Mouse (Mus musculus) spleen, adult 18-20 months (tissue): Measurements from ENCODE around the gene Cpne9.
"Not testable (repeated sequence)": the region's sequence is repeated elsewhere in the genome, so short reads cannot be mapped to it uniquely, and the experiment has no call there.

Experiments
- DNase-seq, 2 experiments: peaks; one replicate each; pipeline ENCODE4 v3.0.0; 2022; ENCODE audit warnings: mixed read lengths in 2 of 2

Gene Cpne9

DNA sequence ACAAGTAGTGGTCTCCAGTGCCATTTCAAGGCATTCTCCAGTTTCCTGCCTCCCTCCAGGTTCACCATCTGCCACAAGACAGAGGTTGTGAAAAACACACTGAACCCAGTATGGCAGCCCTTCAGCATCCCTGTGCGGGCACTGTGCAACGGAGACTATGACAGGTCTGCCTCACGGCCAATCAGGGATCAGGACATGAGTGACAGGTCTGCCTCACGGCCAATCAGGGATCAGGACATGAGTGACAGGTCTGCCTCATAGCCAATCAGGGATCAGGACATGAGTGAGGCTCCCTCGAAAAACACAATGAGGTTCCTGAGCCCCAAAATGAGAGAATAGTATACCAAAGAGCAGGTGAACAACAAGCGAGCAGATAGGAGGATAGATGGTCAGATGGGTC is 8.2 kb downstream of the Cpne9 start:
- DNase-seq: no peak

DNA sequence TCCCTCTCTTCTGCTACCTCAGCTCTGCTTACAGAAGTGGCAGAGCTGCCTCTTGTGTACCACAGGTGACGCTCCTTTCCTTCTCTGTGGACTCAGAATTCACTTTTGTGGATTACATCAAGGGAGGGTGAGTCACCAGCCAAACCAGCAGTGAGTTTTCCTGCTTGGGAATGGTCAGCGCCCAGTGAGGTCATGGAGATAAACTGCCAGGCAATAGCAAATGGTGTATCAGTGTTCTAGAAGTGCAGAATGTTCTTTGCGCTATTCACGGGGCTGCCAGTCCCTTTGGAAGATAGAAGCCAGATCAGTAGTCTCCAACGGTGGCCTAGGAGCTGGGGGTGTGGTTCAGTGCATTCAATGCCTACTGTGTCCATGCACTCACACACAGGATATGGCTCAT is 10.8 kb downstream of the Cpne9 start:
- DNase-seq: no peak

DNA sequence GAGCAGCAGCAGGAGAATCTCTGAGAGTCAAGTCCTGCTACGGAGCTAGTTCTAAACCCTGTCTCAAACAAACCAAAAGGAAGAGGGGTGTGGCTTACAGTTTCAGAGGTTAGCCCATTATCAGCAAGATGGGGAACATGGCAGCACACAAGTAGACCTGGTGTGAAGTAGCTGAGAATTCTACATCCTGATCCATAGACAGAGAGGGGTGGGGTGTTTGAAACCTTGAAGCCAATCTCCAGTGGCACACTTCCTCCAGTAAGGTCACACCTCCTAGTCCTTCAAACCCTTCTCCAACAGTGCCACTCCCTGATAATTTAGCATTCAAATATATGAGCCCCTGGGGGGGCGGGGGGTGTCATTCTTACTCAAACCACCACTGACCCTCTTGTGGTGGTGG is 13.9 kb downstream of the Cpne9 start:
- DNase-seq: no peak

- no peak for DNase-seq
Observed at GRCm38 (mm10) chr6:113296639-113297038, 14.5 kb downstream of the Cpne9 start.

DNA sequence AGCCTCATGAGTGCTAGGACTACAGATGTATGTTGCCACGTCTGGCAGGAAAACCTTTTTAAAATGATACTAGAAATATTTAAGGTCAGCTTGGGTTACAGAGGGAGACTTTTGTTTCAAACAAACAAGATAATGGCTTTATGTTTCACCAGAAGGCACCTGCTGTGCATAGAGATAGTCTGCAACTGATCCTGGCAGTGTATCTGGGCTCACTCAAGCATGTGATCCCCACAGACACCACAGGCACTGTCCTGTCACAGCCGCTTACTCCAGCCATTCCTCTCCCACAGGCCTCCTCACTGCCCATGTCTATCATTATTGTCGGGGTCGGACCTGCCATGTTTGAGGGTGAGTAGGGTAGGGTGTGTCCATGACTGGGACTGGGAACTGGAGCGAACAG is 19.2 kb downstream of the Cpne9 start:
- no peak for DNase-seq

- no peak for DNase-seq
Observed at GRCm38 (mm10) chr6:113302258-113302657, 20.2 kb downstream of the Cpne9 start.

- DNase-seq: peak; percentile 99 to 100
Observed at GRCm38 (mm10) chr6:113306322-113306985, 24.3 kb downstream of the Cpne9 start.

DNA sequence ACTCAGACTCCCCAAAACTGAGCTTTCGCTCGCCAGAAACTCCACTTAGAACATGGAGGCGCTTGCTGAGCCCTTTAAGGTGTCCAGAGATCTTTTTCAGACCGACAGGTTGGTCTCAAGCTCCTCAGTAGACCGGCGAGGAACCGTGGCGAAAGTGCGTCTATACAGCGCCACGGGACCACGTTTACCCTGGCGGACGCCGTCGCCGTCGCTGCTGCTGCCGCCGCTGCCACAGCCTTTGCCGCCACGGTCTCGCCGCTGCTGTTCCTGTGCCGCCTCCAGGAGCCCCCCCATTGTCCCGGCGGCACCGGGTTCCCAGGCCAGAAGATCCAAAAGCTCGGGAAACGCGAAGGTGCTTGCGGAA is 24.9 kb downstream of the Cpne9 start, which contains the start of gene Brpf1:
Gene Brpf1, plus strand, starts transcription at position 152 of the 364 bp plus-strand sequence.
- DNase-seq: no peak

GRCm38 (mm10) chr6:113307481-113308121 is 25.5 kb downstream of the Cpne9 start:
- DNase-seq: peak; percentile 48 to 52

DNA sequence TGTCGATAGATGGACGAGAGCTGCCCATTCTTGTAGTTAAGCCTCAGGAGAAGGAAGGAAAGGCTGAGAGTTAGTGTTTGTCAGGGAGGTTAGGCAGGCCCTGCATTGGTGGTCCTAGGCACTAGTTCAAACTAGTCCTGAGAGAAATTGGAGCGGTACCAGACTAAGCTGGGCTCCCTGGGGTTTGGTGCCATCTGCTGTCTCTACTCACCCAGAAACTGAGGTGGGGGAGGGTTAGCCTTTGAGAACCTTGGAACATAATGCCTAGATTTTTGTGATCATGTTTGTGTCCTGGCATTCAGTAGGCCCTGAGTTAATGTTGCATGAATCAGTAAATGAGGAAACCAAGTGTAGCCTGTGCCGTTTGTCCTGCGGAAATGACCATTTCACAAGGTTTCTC is 26.0 kb downstream of the Cpne9 start:
- DNase-seq: peak in 1 of 2 experiments; percentile 35

DNA sequence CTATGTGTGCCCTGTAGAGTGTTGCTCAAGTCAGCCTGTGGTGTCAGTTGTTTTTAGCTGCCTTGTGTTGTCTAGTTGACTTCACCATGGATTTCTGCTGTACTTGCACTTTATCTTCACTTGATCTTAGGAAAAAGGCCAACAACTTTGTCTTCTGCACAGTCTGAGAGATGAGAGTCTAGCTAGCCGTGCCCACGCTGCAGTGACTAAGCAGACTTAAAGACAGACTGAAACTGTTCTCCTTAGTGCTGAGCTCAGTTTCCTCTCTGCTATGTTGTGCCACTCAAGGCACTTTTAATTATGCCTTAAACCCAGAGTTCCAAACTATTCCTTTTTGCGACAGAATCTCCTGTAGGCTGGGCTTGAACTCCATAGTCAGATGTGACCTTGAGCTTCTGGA is 33.9 kb downstream of the Cpne9 start:
- no peak for DNase-seq

DNA sequence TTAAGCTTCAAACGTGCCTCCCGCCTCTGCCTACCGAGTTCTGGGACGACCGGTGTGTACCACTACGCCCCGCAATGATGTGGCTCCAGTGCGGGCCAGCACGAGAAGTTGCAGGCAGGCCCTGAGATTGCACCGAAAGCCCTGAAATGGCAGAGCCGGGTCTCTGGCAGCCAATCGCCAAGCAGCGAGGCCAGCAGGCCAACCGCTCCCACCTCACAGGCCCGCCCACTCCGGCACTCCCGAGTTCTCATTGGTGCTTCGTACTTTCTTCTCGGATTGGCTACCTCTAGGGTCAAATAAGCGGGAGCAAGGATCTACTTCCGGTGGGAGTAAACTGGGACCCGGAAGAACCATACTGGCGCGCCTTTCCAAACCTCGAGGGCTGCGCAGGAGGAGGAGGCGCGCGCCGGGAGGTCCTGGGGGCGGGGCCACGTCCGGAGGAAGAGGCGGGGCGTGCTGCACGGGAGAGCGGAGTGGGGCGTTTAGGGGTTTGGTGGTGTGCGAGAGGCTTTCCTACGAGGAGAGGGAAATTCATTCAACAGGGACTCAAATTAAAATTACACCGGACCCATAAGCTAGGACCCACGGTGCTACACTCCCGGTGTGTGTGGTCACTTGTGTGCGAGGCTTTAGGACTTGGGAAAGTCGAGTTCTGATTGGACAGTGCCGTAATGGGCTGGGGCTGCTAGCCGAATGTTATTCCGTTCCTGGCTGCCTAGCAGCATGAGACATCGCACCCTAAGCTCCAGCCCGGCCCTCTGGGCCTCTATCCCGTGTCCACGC is 44.6 kb downstream of the Cpne9 start, which contains the start of gene Ogg1:
Gene Ogg1, plus strand, starts transcription at position 440 of the 783 bp plus-strand sequence.
- peak; percentile 95 to 96 for DNase-seq

- no peak for DNase-seq
Observed at GRCm38 (mm10) chr6:113329396-113329795, 47.3 kb downstream of the Cpne9 start.

DNA sequence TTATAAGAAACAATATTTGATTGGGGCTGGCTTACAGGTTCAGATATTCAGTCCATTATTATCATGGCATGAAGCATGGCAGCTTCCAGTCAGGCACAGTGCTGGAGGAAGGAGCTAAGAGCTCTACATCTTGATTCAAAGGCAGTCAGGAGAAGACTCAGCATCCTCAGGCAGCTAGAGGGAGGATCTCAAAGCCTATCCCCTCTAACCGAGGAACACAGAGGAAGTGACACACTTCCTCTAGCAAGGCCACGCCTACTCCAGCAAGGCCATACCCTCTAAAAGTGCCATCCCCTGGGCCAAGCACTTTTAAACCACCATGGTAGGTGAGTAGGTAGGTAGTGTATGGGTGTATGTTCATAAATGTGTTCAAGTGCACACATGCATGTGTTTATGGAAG is 48.4 kb downstream of the Cpne9 start:
- peak in 1 of 2 experiments; percentile 27 for DNase-seq

- DNase-seq: no peak
Observed at GRCm38 (mm10) chr6:113331721-113332120, 49.6 kb downstream of the Cpne9 start.

DNA sequence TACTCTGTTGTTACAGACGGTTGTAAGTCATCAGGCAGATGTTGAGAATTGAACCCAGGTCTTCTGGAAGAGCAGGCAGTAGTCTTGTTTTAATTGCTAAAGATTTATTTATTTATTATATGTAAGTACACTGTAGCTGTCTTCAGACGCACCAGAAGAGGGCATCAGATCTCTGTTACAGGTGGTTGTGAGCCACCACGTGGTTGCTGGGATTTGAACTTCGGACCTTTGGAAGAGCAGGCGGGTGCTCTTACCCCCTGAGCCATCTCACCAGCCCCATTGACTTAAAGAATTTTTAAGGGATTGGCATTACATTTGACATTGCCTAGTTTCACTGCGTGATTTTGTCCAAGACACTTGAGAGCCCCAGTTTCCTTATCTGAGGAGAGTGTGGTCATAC is 50.6 kb downstream of the Cpne9 start:
- not testable (repeated sequence) for DNase-seq

DNA sequence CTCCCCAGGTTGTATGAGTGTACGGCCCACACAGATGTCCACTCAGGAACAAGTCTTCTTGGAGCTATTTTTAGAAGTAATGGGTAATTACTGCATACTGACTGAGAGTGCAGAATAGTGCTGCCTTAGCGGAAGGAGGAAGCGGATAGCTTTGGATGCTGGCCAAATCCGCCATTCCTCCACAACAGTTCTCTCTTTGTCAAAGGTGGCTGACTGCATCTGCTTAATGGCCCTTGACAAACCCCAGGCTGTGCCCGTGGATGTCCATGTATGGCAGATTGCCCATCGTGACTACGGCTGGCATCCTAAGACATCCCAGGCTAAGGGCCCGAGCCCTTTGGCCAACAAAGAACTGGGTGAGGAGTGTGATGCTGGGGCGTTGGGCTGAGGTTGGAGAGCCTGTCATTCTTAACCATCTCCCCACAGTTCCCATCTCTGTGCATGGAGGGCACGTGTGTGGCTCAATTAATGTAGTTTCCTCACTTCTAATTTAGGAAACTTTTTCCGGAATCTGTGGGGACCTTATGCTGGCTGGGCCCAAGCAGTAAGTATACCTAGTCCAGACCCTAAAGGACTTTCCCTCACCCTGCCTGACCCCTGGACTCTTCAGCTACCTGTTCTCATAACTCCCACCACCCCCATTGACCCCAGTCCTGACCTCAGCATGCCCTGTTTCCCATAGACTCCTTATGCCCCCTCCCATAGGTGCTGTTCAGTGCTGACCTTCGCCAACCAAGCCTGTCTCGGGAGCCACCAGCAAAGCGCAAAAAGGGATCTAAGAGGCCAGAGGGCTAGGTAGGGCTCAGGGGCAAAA is 51.2 kb downstream of the Cpne9 start:
- DNase-seq: no peak

- no peak for DNase-seq
Observed at GRCm38 (mm10) chr6:113334216-113334615, 52.1 kb downstream of the Cpne9 start.

GRCm38 (mm10) chr6:113336852-113337620 is 54.9 kb downstream of the Cpne9 start:
- DNase-seq: no peak

DNA sequence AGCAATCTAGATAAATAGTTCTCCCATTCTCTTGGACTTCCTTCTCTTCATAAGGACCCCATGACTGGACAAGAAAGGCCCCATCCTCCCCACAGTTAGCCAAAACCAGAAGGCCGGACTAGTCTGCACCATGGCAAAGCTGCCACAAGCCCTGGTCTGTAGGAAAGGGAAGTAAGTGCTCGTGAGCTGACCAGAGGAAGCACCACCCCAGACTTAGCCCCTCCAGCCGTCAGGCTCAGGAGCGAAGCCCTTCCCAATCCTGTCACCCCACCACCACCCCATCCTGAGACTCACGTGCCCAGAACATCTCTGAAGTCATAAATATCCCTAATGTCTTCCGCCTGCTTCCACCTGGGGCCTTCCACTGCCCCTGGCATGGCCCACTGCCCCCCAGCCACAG is 59.5 kb downstream of the Cpne9 start:
- no peak for DNase-seq

DNA sequence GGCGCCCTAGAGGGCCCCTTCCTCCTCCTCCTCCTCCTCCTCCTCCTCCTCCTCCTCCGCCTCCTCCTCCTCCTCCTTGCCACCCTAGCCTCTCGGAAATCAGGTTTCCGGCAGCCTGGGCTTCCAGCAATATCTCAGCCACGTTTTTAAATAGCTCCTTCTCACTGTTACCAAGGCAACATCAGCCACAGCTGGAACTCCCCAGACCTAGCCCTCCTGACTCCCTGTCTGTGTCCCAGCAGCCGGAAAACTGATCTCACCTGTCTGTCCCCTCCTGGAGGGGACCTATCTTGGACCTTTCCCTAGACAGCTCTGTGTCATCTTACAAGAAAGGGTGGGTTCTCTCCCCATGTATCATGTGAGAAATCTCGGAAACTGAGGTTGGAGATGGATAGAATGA is 60.2 kb downstream of the Cpne9 start:
- DNase-seq: no peak
